Mouse (Mus musculus): Measurements from ENCODE around the gene Cirbp.

Gene Cirbp

GRCm38 (mm10) chr10:80150226-80151210, 15.3 kb upstream of the Cirbp start:
- peak; percentile 67 for DNase-seq (ENCODE audit: low spot score)

DNA sequence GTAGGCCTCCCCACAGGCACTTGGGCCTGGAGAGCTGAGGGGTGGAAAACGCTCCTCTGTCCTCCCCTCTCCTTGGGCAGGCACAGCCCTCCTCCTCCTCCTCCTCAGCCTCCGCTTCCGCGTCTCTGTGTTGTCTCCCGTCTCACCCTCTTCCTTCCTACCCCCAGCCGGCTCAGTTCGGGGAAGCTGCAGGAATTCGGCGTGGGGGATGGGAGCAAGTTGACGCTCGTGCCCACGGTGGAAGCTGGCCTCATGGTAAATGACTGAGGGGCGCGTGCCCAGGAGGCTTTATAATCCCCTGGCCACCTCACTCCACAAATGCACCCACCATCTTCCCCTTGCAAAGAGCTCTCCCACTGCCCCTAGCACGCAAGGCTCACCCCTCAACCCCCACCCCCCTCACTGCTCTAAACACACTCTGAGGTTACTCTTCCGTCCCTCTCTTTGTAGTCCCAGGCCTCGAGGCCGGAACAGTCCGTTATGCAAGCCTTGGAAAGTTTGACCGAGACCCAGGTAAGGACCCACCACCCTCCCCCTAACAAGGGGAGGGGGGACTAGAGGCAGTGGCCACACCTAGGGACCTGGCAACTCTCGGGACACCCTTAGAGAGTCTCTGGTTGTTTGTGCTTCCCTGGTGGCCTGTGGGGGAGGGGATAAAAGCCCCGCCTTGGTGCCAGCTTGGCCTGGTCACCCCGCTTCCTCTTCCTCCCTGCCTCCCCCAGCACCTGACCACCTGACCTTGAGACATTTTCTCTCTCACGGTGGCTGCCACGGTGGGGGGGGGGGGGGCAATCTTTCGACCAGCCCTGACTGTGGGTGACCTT, 14.4 kb upstream of the Cirbp start:
- DNase-seq (ENCODE audit: low spot score) = peak; percentile 74

DNA sequence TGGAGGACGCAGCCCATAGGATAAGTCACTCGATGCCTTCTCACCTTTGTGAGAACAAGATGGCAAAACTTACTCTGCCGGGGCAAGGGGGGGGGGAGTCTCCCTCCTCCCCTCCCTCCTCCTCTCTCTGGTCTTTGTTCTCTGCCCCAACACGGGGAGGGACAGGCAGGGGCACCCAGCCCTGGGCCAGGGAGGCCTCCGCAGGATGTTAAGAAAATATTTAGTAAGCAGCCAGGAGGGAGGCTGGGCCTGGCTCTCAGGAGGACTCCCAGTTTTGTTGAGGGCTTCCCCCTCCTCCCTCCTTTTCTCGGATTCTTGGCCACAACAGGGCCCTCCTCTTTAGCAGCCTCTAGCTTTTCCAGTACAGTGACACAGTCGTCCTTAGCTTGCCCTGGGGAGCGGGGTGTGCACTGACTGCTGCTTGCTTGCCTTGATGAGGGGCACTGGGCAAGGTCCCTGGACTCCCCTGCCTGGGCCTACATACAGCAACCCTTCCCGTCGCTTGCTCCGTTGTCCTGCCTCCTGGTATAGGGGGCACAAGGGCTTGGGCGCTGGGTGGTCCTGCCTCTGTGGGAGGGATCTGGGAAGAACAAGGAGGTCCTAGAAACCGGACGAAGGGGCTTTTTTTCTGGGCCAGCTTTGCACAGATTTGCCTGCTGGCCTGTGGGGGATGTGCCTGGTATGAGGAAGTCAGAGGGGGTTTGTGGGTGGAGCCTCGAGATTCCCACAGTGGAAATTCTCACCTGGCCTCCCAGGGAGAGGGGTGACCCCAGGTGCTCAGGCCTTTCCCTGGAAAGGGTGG, 13.5 kb upstream of the Cirbp start:
- DNase-seq (ENCODE audit: low spot score) = peak; percentile 56

GRCm38 (mm10) chr10:80152873-80153260, 12.9 kb upstream of the Cirbp start:
- peak; percentile 72 for DNase-seq (ENCODE audit: low spot score)

DNA sequence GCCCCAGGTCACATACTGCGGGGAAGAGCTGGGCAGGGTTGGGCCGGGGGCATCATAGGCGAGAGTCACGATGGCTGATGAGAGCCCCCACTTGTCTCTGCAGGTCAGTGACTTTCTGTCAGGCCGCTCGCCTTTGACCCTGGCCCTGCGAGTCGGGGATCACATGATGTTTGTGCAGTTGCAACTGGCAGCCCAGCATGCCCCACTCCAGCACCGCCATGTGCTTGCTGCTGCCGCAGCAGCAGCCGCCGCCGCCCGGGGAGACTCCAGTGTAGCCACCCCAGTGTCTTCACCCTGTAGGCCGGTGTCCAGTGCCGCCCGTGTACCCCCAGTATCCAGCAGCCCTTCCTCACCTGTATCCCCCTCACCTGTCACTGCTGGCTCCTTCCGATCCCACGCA, 12.1 kb upstream of the Cirbp start:
- no peak for DNase-seq (ENCODE audit: low spot score)

DNA sequence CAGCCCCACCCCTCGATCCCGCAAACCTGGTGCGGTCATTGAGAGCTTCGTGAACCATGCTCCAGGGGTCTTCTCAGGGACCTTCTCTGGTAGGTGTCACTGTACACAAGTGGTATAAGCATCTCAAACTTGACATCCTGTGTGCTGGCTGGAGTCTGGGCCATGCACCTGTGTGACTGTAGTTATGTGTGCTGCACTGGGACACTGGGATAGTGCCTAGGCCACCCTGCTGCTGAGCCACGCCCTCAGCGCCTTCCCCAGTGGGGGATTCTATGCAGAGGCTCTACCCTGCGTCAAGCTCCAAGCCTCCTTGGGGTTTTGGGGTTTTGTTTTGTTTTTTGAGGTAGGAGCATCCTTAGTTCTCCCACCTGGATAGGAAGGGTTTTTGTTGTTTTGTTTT, 11.4 kb upstream of the Cirbp start:
- no peak for DNase-seq (ENCODE audit: low spot score)

DNA sequence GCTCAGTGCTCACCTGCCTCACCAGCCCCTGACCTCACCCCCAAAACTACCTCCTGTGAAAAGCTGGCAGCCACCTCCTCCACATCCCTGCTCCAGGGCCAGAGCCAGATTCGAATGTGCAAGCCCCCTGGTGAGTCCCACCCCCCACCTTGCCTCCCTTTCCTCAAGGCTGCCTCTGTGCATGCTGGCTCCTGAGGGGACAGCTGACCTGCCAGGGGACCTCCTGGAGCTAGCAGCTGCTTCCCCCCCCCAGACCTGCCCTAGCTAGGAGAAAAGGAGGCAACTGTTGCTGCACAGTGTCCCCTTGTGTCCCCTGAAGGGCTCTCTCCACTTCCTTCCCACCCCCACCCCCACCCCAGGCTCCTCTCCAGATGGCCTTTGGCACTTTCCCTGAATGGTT, 10.5 kb upstream of the Cirbp start:
- no peak for DNase-seq (ENCODE audit: low spot score)

DNA sequence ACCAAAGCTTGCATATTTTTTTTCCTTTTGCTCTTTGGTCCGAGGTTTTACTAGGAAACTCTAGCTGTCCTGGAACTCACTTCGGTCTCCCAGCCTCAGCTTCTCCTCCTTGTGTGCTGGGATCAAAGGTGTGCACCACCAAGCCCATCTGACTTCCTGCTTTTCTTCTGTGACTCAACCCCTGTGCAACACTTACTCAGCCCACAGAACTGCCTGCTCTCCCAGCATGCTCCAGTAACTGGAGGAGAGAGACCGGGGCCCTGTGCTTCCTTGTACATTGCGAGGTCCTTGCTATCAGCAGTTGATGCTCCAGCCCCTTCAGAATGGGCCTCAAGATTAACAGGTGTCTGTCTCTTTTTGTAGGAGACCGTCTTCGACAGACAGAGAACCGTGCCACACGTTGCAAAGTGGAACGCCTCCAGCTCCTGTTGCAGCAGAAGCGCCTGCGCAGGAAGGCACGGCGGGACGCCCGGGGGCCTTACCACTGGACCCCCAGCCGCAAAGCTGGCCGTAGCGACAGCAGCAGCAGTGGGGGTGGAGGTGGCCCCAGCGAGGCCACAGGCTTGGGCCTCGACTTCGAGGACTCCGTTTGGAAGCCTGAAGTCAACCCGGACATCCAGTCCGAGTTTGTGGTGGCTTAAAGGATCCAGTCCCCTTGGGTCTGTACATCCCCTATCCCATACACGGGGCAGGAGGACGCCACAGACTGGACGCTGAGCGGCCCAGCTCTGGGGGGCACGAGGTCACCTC, 9.6 kb upstream of the Cirbp start:
- no peak for DNase-seq (ENCODE audit: low spot score)

- DNase-seq (ENCODE audit: low spot score) = no peak
These were observed 9.1 kb upstream of the Cirbp start for GRCm38 (mm10) chr10:80156752-80157053.

- DNase-seq (ENCODE audit: low spot score) = no peak
These were observed 8.4 kb upstream of the Cirbp start for GRCm38 (mm10) chr10:80157141-80157929.

GRCm38 (mm10) chr10:80158307-80158986, 7.3 kb upstream of the Cirbp start:
- peak; percentile 63 for DNase-seq (ENCODE audit: low spot score)

DNA sequence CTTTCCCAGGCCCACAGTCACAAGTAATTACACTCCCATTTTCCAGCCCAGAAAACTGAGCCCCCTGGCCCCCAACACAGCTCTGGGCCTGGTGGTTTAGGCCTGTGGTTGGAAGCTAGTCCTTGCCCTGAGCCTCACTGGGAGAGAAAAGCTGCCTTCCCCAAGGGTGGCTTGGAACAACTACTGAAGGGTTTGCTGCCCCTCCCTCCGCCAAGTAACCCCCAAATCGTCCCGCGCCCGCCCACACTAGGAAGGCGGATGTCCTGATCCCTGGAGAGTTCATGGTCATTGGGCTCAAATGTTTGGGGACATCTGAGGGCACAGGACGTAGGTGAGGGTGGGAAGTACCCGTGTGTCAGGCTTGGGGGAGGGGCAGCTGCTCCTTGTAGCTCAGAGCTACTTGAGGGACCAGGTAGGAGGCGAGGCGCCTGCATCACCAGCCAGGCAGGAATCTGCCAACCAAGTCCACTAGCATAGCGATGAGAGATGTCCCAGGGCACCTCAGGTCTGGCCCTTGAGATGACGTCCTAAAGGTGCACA, 6.7 kb upstream of the Cirbp start:
- peak; percentile 60 for DNase-seq (ENCODE audit: low spot score)

GRCm38 (mm10) chr10:80159561-80160454, 6.0 kb upstream of the Cirbp start:
- DNase-seq (ENCODE audit: low spot score) = peak; percentile 99

DNA sequence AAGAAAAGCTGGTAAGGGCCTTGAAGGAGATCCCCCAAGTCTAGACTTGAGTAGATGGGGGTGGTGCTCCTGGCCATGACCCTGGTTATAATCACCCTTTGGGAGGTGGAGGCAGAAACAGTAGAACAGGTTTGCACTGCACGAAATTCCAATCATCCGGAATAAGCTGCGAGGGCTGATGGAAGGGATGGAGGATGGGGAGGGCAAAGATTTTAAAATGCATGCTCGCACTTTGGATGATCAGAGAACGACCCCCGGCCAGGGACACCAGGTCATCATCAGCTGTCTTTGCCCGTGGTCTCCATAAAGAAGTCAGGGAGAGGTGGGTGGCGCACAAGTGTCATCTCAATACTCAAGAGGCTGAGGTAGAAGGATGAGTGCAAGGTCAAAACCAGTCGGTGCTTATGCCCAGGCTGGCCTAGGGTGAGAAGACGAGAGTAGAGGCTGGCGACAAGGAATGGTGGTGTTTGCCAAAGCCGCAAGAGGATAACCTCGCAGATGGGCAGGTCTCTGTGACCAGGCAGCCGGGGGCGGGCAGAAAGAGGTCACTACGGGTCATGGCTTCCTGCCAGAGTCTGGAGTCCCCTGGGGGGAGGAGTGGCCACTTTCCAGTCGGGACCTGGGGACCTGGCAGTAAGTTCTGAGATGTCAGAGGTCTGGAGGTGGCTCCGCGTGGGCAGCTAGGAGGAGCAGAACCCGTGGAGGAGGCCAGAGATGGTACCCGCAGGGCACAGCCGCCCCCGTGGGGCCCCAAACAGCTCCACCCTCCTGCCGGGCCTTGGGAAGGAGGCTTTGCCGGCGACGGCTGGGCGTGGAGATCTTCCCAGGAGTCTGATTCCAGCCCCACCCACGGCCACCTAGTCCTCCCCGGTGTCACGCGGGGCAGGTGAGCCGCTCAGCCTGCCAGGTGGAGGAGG, 5.1 kb upstream of the Cirbp start:
- peak; percentile 88 for DNase-seq (ENCODE audit: low spot score)

DNA sequence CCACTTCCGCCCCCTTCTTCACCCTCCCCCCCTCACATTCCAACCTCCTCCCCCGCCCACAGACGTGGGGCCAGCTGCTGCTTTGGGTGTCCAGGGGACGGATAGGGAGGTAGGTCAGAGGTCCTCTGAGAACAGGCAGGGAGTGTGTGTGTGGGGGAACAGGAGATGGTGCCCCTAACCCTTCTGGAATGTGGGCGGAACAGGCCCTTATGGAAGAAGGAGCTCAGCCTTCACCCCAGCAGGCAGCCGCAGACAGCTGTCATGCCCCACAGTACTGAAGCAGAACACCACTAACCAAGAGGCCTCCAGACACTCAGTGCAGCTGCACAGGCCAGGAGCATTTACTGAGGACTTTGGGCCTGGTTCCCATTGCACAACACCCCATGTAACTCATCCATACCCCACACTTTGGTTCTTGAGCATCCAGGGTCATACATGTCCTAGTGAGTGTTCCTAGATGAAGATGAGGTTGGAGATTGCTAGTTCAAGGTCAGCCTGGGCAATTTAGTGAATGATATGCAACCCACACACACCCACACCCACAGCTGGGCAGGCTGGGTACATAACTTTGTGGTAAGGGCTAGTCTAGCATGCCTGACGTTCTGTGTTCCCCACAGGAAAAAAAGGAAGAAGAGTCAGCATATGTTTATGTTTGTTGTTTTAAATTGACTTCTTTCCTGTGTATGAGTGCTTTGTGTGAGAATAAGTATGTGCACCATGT, 4.1 kb upstream of the Cirbp start:
- DNase-seq (ENCODE audit: low spot score) = peak; percentile 24

DNA sequence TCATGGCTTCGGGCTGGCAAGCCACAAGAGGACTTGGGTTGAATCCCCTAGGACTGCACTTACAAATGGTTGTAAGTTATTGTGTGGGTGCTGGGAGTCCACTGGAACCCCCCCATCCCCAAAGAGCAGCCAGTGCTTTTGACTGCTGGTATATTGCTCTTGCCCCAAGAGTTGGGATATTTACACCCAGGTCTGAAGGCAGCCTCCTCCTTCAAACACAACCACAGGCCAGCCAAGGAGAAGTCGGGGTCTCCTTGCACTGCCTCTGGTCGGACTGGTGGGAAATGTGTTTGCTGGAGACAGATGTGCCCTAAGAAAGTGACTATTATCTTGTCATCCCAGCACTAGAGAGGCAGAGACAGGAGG, 3.6 kb upstream of the Cirbp start:
- no peak for DNase-seq (ENCODE audit: low spot score)

- no peak for DNase-seq (ENCODE audit: low spot score)
These were observed 3.0 kb upstream of the Cirbp start for GRCm38 (mm10) chr10:80162716-80163299.
